Mouse (Mus musculus): ENCODE results near the gene H2-DMb2. TPM values are rescaled to one million over a fixed set of nuclear protein-coding genes. Genes with fewer than 3 reads are reported as not detected.
A peak's percentile ranks its signal among the peaks of the same experiment; 100 is the strongest.

H2-DMb2 gene
- polyA plus RNA-seq, 1 experiment from 2014 or later, result 1.6 TPM

- no peaks in the 10 kb centered on the region for H3K27me3 ChIP-seq (ENCODE audit: control insufficient read depth, insufficient read depth, low read depth, low read length)
- no peak for ATAC-seq (ENCODE audit: low read depth)
- no peak overlapping the region for H3K4me3 ChIP-seq (ENCODE audit: low read length)
- peaks cover 20% of the 10 kb centered on the region for H3K4me1 ChIP-seq (replicated peaks; ENCODE audit: control insufficient read depth, insufficient read depth, low read length)
- H3K9me3 ChIP-seq (ENCODE audit: control insufficient read depth, low read length), result no peaks in the 10 kb centered on the region
- WGBS, result 58% methylated on average over 19 of the region's 19 CpGs
- H3K36me3 ChIP-seq (ENCODE audit: control insufficient read depth, insufficient read depth, low read length), result no peaks in the 10 kb centered on the region; the same call in 1 of the 2 replicates
- no peak overlapping the region for H3K27ac ChIP-seq (ENCODE audit: low read length)
- H3K9ac ChIP-seq (ENCODE audit: low read length), result no peak overlapping the region
- no peak overlapping the region for H3K4me2 ChIP-seq (ENCODE audit: low read depth, low read length)
These were observed 12.8 kb upstream of the H2-DMb2 start for GRCm38 (mm10) chr17:34130073-34130947.

GRCm38 (mm10) chr17:34131911-34132310 is 11.2 kb upstream of the H2-DMb2 start:
- no peaks in the 10 kb centered on the region for H3K27me3 ChIP-seq (ENCODE audit: control insufficient read depth, insufficient read depth, low read depth, low read length)
- no peak overlapping the region for H3K9ac ChIP-seq (ENCODE audit: low read length)
- no peaks in the 10 kb centered on the region for H3K9me3 ChIP-seq (ENCODE audit: control insufficient read depth, low read length)
- 80% methylated on average over 7 of the region's 7 CpGs for WGBS
- peaks cover 17% of the 10 kb centered on the region for H3K4me1 ChIP-seq (replicated peaks; ENCODE audit: control insufficient read depth, insufficient read depth, low read length)
- H3K4me2 ChIP-seq (ENCODE audit: low read depth, low read length), result no peak overlapping the region
- ATAC-seq (ENCODE audit: low read depth), result no peak
- H3K36me3 ChIP-seq (ENCODE audit: control insufficient read depth, insufficient read depth, low read length), result no peaks in the 10 kb centered on the region
- H3K4me3 ChIP-seq (ENCODE audit: low read length), result no peak overlapping the region
- H3K27ac ChIP-seq (ENCODE audit: low read length), result no peak overlapping the region

- Histone ChIP-seq H3K9ac (ENCODE audit: low read length) (no peak overlapping the region), H3K9me3 (ENCODE audit: control insufficient read depth, low read length) (no peaks in the 10 kb centered on the region), H3K4me2 (ENCODE audit: low read depth, low read length) (no peak overlapping the region), H3K27ac (ENCODE audit: low read length) (no peak overlapping the region), H3K27me3 (ENCODE audit: control insufficient read depth, insufficient read depth, low read depth, low read length) (peaks cover 6% of the 10 kb centered on the region), H3K4me1 (replicated peaks; ENCODE audit: control insufficient read depth, insufficient read depth, low read length) (peaks cover 10% of the 10 kb centered on the region), H3K4me3 (ENCODE audit: low read length) (no peak overlapping the region), H3K36me3 (ENCODE audit: control insufficient read depth, insufficient read depth, low read length) (no peaks in the 10 kb centered on the region)
- 69% methylated on average over 11 of the region's 11 CpGs for WGBS
- no peak for ATAC-seq (ENCODE audit: low read depth)
These were observed 9.8 kb upstream of the H2-DMb2 start for GRCm38 (mm10) chr17:34133289-34133688.

GRCm38 (mm10) chr17:34134451-34134850 is 8.7 kb upstream of the H2-DMb2 start:
- Histone ChIP-seq H3K4me3 (ENCODE audit: low read length) (no peak overlapping the region), H3K4me2 (ENCODE audit: low read depth, low read length) (no peak overlapping the region), H3K27ac (ENCODE audit: low read length) (no peak overlapping the region), H3K36me3 (ENCODE audit: control insufficient read depth, insufficient read depth, low read length) (no peaks in the 10 kb centered on the region), H3K9me3 (ENCODE audit: control insufficient read depth, low read length) (no peaks in the 10 kb centered on the region), H3K27me3 (ENCODE audit: control insufficient read depth, insufficient read depth, low read depth, low read length) (peaks cover 15% of the 10 kb centered on the region), H3K4me1 (replicated peaks; ENCODE audit: control insufficient read depth, insufficient read depth, low read length) (peaks cover 1% of the 10 kb centered on the region), H3K9ac (ENCODE audit: low read length) (no peak overlapping the region)
- ATAC-seq (ENCODE audit: low read depth), result no peak
- 76% methylated on average over 3 of the region's 3 CpGs for WGBS

GRCm38 (mm10) chr17:34135297-34136224 is 7.5 kb upstream of the H2-DMb2 start:
- Histone ChIP-seq H3K9me3 (ENCODE audit: control insufficient read depth, low read length) (no peaks in the 10 kb centered on the region), H3K27ac (ENCODE audit: low read length) (no peak overlapping the region), H3K9ac (ENCODE audit: low read length) (0 out of 2 replicates have a peak overlapping the region, but pooled peaks have one; percentile 12), H3K4me1 (replicated peaks; ENCODE audit: control insufficient read depth, insufficient read depth, low read length) (peaks cover 9% of the 10 kb centered on the region), H3K4me2 (ENCODE audit: low read depth, low read length) (peak overlapping the region; percentile 64), H3K27me3 (ENCODE audit: control insufficient read depth, insufficient read depth, low read depth, low read length) (peaks cover 23% of the 10 kb centered on the region), H3K4me3 (ENCODE audit: low read length) (peak overlapping the region; percentile 40), H3K36me3 (ENCODE audit: control insufficient read depth, insufficient read depth, low read length) (no peaks in the 10 kb centered on the region)
- WGBS, result 6% methylated on average over 31 of the region's 31 CpGs
- peak; percentile 98 for ATAC-seq (ENCODE audit: low read depth)

- no peak overlapping the region for H3K9ac ChIP-seq (ENCODE audit: low read length)
- WGBS, result 63% methylated on average over 7 of the region's 7 CpGs
- no peaks in the 10 kb centered on the region for H3K9me3 ChIP-seq (ENCODE audit: control insufficient read depth, low read length)
- ATAC-seq (ENCODE audit: low read depth), result no peak
- peaks cover 10% of the 10 kb centered on the region for H3K4me1 ChIP-seq (replicated peaks; ENCODE audit: control insufficient read depth, insufficient read depth, low read length)
- H3K36me3 ChIP-seq (ENCODE audit: control insufficient read depth, insufficient read depth, low read length), result no peaks in the 10 kb centered on the region
- no peak overlapping the region for H3K27ac ChIP-seq (ENCODE audit: low read length)
- H3K4me2 ChIP-seq (ENCODE audit: low read depth, low read length), result no peak overlapping the region
- peaks cover 28% of the 10 kb centered on the region for H3K27me3 ChIP-seq (ENCODE audit: control insufficient read depth, insufficient read depth, low read depth, low read length)
- H3K4me3 ChIP-seq (ENCODE audit: low read length), result no peak overlapping the region
These were observed 5.5 kb upstream of the H2-DMb2 start for GRCm38 (mm10) chr17:34137601-34138000.

- no peaks in the 10 kb centered on the region for H3K9me3 ChIP-seq (ENCODE audit: control insufficient read depth, low read length)
- WGBS, result 70% methylated on average over 7 of the region's 7 CpGs
- no peak overlapping the region for H3K27ac ChIP-seq (ENCODE audit: low read length)
- peaks cover 28% of the 10 kb centered on the region for H3K27me3 ChIP-seq (ENCODE audit: control insufficient read depth, insufficient read depth, low read depth, low read length)
- ATAC-seq (ENCODE audit: low read depth), result no peak
- H3K4me3 ChIP-seq (ENCODE audit: low read length), result no peak overlapping the region
- H3K4me2 ChIP-seq (ENCODE audit: low read depth, low read length), result no peak overlapping the region
- H3K36me3 ChIP-seq (ENCODE audit: control insufficient read depth, insufficient read depth, low read length), result no peaks in the 10 kb centered on the region
- peaks cover 17% of the 10 kb centered on the region for H3K4me1 ChIP-seq (replicated peaks; ENCODE audit: control insufficient read depth, insufficient read depth, low read length)
- H3K9ac ChIP-seq (ENCODE audit: low read length), result no peak overlapping the region
These were observed 4.5 kb upstream of the H2-DMb2 start for GRCm38 (mm10) chr17:34138655-34139054.

- Histone ChIP-seq H3K27ac (ENCODE audit: low read length) (no peak overlapping the region), H3K27me3 (ENCODE audit: control insufficient read depth, insufficient read depth, low read depth, low read length) (peaks cover 28% of the 10 kb centered on the region), H3K36me3 (ENCODE audit: control insufficient read depth, insufficient read depth, low read length) (no peaks in the 10 kb centered on the region), H3K9me3 (ENCODE audit: control insufficient read depth, low read length) (no peaks in the 10 kb centered on the region), H3K4me3 (ENCODE audit: low read length) (peak overlapping the region; percentile 44), H3K9ac (ENCODE audit: low read length) (peak overlapping the region; percentile 58), H3K4me1 (replicated peaks; ENCODE audit: control insufficient read depth, insufficient read depth, low read length) (peaks cover 17% of the 10 kb centered on the region), H3K4me2 (ENCODE audit: low read depth, low read length) (peak overlapping the region; percentile 72)
- ATAC-seq (ENCODE audit: low read depth), result peak; percentile 34
- 1% methylated on average over 16 of the region's 16 CpGs for WGBS
These were observed 3.7 kb upstream of the H2-DMb2 start for GRCm38 (mm10) chr17:34139416-34139815.

GRCm38 (mm10) chr17:34140240-34140639 is 2.9 kb upstream of the H2-DMb2 start:
- Histone ChIP-seq H3K9ac (ENCODE audit: low read length) (no peak overlapping the region), H3K9me3 (ENCODE audit: control insufficient read depth, low read length) (no peaks in the 10 kb centered on the region), H3K4me2 (ENCODE audit: low read depth, low read length) (peak overlapping the region; percentile 72; the same call in 1 of the 2 replicates), H3K4me3 (ENCODE audit: low read length) (no peak overlapping the region), H3K36me3 (ENCODE audit: control insufficient read depth, insufficient read depth, low read length) (no peaks in the 10 kb centered on the region), H3K27me3 (ENCODE audit: control insufficient read depth, insufficient read depth, low read depth, low read length) (peaks cover 28% of the 10 kb centered on the region), H3K27ac (ENCODE audit: low read length) (no peak overlapping the region), H3K4me1 (replicated peaks; ENCODE audit: control insufficient read depth, insufficient read depth, low read length) (peaks cover 17% of the 10 kb centered on the region)
- ATAC-seq (ENCODE audit: low read depth), result no peak
- WGBS, result 7% methylated on average over 5 of the region's 5 CpGs

All from lung, embryonic 16.5 days (tissue).